Mouse (Mus musculus) forebrain, embryonic 12.5 days (tissue): ENCODE results near the gene Kbtbd3. TPM values are rescaled to one million over a fixed set of nuclear protein-coding genes. Genes with fewer than 3 reads are reported as not detected.
A peak's percentile ranks its signal among the peaks of the same experiment; 100 is the strongest.

Experiments used
- ATAC-seq: fragments of 200-750 bp; cut with Nextera tagmentation; 2 replicates; pipeline ENCODE4 v1.8.0; 2017; ENCODE audit warnings: moderate TSS enrichment; ENCODE audit not compliant: low FRiP score
- H3K27ac ChIP-seq: fragments of 300-500 bp; sonication (generic); 2 replicates; pipeline ENCODE4 v1.5.1; 2016; ENCODE audit warnings: mild to moderate bottlenecking
- H3K27me3 ChIP-seq: fragments of 300-500 bp; sonication (generic); 2 replicates; pipeline ENCODE4 v1.6.1; 2016; ENCODE audit warnings: mild to moderate bottlenecking
- H3K36me3 ChIP-seq: fragments of 300-500 bp; sonication (generic); replicated peaks from 2 replicates; pipeline ENCODE4 v1.6.1; 2016; ENCODE audit warnings: mild to moderate bottlenecking
- H3K4me1 ChIP-seq: fragments of 300-500 bp; sonication (generic); 2 replicates; pipeline ENCODE4 v1.6.1; 2016
- H3K4me2 ChIP-seq: fragments of 300-500 bp; sonication (generic); 2 replicates; pipeline ENCODE4 v1.6.1; 2016; ENCODE audit warnings: mild to moderate bottlenecking, moderate library complexity
- H3K4me3 ChIP-seq: fragments of 300-500 bp; sonication (generic); replicated peaks from 2 replicates; pipeline ENCODE4 v1.5.1; 2016; ENCODE audit warnings: mild to moderate bottlenecking
- H3K9ac ChIP-seq: fragments of 300-500 bp; sonication (generic); 2 replicates; pipeline ENCODE4 v1.6.1; 2016; ENCODE audit warnings: mild to moderate bottlenecking
- H3K9me3 ChIP-seq: fragments of 300-500 bp; sonication (generic); 2 replicates; pipeline ENCODE4 v1.6.1; 2016
- WGBS: fragments of 180-500 bp; shearing (Covaris S2); methylation state at CpG from one replicate; pipeline ENCODE4 v1.1.7; 2016; 5-methylcytosine and 5-hydroxymethylcytosine counted together
- polyA plus RNA-seq: library from polyadenylated mRNA; unstranded; fragments of >200 nt; fragmentation: Nextera tagmentation; extraction: Ambion mirVana; gene quantifications from 2 replicates; pipeline ENCODE4 v1.2.1, GENCODE M21; 2016

Kbtbd3 gene
- polyA plus RNA-seq: 8.3 and 8.9 TPM in 2 replicates

GRCm38 (mm10) chr9:4309351-4310085, at the start of gene Kbtbd3, which contains the start of gene Aasdhppt:
Kbtbd3 (plus strand) TSS chr9:4309833.
Aasdhppt (minus strand) TSS chr9:4309471.
- Histone ChIP-seq H3K4me2 (peak within 1 kb of the TSS; percentile 65), H3K4me1 (peaks cover 17% of the 10 kb centered on the region), H3K4me3 (peak within 1 kb of the TSS; percentile 64), H3K27me3 (no peaks in the 10 kb centered on the region), H3K36me3 (no peaks in the 10 kb centered on the region), H3K27ac (peak within 1 kb of the TSS; percentile 92), H3K9me3 (no peaks in the 10 kb centered on the region), H3K9ac (peak within 1 kb of the TSS; percentile 76)
- WGBS: under 1% methylated on average over 53 of the region's 53 CpGs
- peak; percentile 98 for ATAC-seq

DNA sequence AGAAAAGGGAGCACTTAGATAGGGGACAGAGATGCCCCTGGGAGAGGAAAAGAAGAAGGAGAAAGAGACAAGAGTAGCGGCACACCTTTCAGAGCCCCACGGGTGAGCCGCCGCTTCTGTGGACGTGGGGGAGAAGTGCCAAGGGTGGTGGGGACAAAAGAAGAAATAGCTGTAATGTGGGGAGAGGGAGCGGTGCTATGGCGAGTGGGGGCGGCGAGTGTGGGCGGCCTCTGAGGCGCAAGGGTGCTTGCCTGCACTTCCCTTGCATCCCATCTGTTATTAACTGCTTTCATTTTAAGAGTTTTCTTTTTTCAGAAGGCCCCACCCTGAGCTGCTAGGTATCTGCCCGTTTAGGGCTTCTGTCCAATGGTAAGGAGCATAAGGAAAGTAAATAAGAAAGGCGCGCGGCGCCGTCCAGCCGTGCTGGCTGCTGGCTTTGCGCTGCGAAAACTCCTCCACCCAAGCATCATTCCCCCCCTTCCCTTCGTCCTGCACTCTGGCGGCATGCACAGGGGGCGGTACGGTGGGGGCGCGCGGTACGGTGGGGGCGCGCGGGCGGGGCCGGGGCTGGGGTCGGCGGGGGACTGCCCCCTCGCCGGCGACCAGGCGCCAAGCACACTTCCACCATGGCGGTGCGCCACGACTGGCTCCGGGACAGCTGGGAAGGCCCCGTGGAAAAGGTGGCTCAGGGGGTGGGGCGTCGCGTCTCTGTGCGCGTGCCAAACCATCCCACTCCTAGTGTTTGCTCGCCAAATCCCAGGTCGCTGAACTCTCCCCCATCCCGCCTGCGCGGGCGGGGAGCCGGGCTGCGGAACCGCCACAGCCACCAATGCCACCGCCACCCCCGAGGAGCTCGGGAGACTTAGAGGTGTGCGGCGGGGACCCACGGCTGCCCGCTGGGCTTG, 49.5 kb upstream of the Kbtbd3 start:
- Histone ChIP-seq H3K4me1 (no peaks in the 10 kb centered on the region), H3K4me2 (no peak overlapping the region), H3K4me3 (peak overlapping the region; percentile 26), H3K27ac (no peak overlapping the region), H3K27me3 (no peaks in the 10 kb centered on the region), H3K36me3 (no peaks in the 10 kb centered on the region), H3K9me3 (peaks cover 19% of the 10 kb centered on the region), H3K9ac (no peak overlapping the region)
- peak; percentile 70 for ATAC-seq
- 53% methylated on average over 65 of the region's 65 CpGs for WGBS

GRCm38 (mm10) chr9:4260746-4261090, 48.9 kb upstream of the Kbtbd3 start:
- Histone ChIP-seq H3K4me1 (no peaks in the 10 kb centered on the region), H3K9me3 (peaks cover 19% of the 10 kb centered on the region), H3K27ac (no peak overlapping the region), H3K4me2 (no peak overlapping the region), H3K4me3 (peak overlapping the region; percentile 26), H3K27me3 (no peaks in the 10 kb centered on the region), H3K9ac (no peak overlapping the region), H3K36me3 (no peaks in the 10 kb centered on the region)
- WGBS: 57% methylated on average over 12 of the region's 12 CpGs
- ATAC-seq: no peak; the same call in 1 of the 2 replicates

DNA sequence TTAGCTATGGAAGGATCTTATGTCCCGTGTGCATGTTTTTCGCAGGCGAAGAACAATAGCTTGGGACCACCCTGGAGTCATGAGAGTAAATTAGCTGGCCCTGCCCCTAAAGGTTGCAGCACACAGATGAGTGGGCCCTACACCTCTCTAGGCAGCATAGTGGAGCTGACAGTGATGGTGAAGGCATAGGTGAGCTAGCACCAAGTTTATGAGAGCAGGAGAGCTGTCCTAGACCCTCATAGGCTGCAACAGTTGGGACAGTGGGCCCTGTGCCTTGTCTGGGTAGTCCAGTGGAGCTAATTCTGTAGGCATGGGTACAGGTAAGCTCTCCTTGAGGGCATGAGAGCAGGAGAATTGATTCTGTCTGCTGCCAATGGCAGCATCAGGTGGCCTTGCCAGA, 42.8 kb upstream of the Kbtbd3 start:
- no peak overlapping the region for H3K27ac ChIP-seq
- no peaks in the 10 kb centered on the region for H3K36me3 ChIP-seq

GRCm38 (mm10) chr9:4283850-4284249, 25.8 kb upstream of the Kbtbd3 start:
- no peaks in the 10 kb centered on the region for H3K9me3 ChIP-seq
- WGBS: 6% methylated on average over 3 of the region's 3 CpGs
- no peak overlapping the region for H3K4me2 ChIP-seq
- H3K36me3 ChIP-seq: peaks cover 3% of the 10 kb centered on the region
- H3K4me1 ChIP-seq: no peaks in the 10 kb centered on the region
- no peak overlapping the region for H3K4me3 ChIP-seq
- no peak overlapping the region for H3K27ac ChIP-seq
- no peak overlapping the region for H3K9ac ChIP-seq
- H3K27me3 ChIP-seq: no peaks in the 10 kb centered on the region
- ATAC-seq: no peak

More for the DNA sequence above, 42.8 kb upstream of the Kbtbd3 start:
- Histone ChIP-seq H3K4me1 (no peaks in the 10 kb centered on the region), H3K9me3 (no peaks in the 10 kb centered on the region), H3K4me3 (no peak overlapping the region), H3K27me3 (no peaks in the 10 kb centered on the region), H3K9ac (no peak overlapping the region), H3K4me2 (no peak overlapping the region)
- 97% methylated on average over 3 of the region's 3 CpGs for WGBS
- ATAC-seq: no peak

DNA sequence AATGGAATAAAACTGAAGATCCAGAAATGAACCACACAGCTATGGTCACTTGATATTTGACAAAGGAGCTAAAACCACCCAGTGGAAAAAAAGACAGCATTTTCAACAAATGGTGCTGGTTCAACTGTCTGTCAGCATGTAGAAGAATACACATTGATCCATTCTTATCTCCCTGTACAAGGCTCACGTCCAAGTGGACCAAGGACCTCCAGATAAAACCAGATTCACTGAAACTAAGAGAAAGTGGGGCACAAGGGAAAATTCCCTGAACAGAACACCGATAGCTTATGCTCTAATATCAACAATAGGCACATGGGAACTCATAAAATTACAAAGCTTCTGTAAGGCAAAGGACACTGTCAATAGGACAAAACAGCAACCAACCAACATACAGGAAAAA, 9.2 kb upstream of the Kbtbd3 start:
- H3K36me3 ChIP-seq: peaks cover 19% of the 10 kb centered on the region
- 100% methylated on average over 2 of the region's 2 CpGs for WGBS
- ATAC-seq: no peak

GRCm38 (mm10) chr9:4304867-4305266, 4.8 kb upstream of the Kbtbd3 start:
- no peak overlapping the region for H3K27ac ChIP-seq
- no peaks in the 10 kb centered on the region for H3K27me3 ChIP-seq
- H3K9me3 ChIP-seq: no peaks in the 10 kb centered on the region
- H3K4me3 ChIP-seq: no peak overlapping the region
- H3K4me1 ChIP-seq: peaks cover 8% of the 10 kb centered on the region
- H3K36me3 ChIP-seq: peaks cover 12% of the 10 kb centered on the region
- no peak overlapping the region for H3K9ac ChIP-seq
- 70% methylated on average over 1 of the region's 1 CpGs for WGBS
- ATAC-seq: no peak
- no peak overlapping the region for H3K4me2 ChIP-seq

More for the DNA sequence above, 9.2 kb upstream of the Kbtbd3 start:
- Histone ChIP-seq H3K9ac (no peak overlapping the region), H3K27ac (no peak overlapping the region), H3K4me2 (no peak overlapping the region), H3K4me3 (no peak overlapping the region), H3K4me1 (no peaks in the 10 kb centered on the region), H3K27me3 (no peaks in the 10 kb centered on the region), H3K9me3 (no peaks in the 10 kb centered on the region)

GRCm38 (mm10) chr9:4308628-4309350, 844 bp upstream of the Kbtbd3 start:
- WGBS: under 1% methylated on average over 36 of the region's 36 CpGs

DNA sequence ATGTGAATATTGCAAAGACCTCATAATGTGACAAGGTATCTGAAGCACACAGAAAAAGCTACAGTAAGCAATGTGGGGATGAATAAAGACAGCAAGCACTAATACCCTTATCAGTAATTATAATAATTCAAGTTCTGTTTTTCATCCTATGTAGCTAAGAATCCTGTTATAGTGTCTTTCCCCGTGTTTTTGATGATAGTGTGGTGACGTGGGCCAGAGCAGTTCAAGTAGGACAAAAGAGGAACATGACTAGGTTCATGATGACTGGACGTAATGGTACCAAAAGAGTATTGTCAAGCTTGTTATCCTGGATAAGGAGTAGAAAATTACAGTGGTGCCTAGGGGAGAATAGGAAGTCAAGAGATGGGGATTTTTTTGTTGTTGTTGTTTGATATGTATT, 1.1 kb downstream of the Kbtbd3 start:
- no peak for ATAC-seq
- H3K27me3 ChIP-seq: no peaks in the 10 kb centered on the region
- peaks cover 17% of the 10 kb centered on the region for H3K4me1 ChIP-seq
- no peaks in the 10 kb centered on the region for H3K9me3 ChIP-seq
- peak overlapping the region; percentile 64 for H3K4me3 ChIP-seq
- WGBS: 79% methylated on average over 3 of the region's 3 CpGs
- H3K36me3 ChIP-seq: no peaks in the 10 kb centered on the region; the same call in 1 of the 2 replicates
- H3K9ac ChIP-seq: peak overlapping the region; percentile 76
- H3K27ac ChIP-seq: no peak overlapping the region
- H3K4me2 ChIP-seq: peak overlapping the region; percentile 65

More at GRCm38 (mm10) chr9:4308628-4309350, 844 bp upstream of the Kbtbd3 start:
- H3K9ac ChIP-seq: peak overlapping the region; percentile 65
- ATAC-seq: peak; percentile 63; the same call in 1 of the 2 replicates
- no peaks in the 10 kb centered on the region for H3K9me3 ChIP-seq
- H3K27me3 ChIP-seq: no peaks in the 10 kb centered on the region
- no peaks in the 10 kb centered on the region for H3K36me3 ChIP-seq
- peak overlapping the region; percentile 64 for H3K4me3 ChIP-seq
- peak overlapping the region; percentile 65 for H3K4me2 ChIP-seq
- peaks cover 17% of the 10 kb centered on the region for H3K4me1 ChIP-seq
- peak overlapping the region; percentile 92 for H3K27ac ChIP-seq

DNA sequence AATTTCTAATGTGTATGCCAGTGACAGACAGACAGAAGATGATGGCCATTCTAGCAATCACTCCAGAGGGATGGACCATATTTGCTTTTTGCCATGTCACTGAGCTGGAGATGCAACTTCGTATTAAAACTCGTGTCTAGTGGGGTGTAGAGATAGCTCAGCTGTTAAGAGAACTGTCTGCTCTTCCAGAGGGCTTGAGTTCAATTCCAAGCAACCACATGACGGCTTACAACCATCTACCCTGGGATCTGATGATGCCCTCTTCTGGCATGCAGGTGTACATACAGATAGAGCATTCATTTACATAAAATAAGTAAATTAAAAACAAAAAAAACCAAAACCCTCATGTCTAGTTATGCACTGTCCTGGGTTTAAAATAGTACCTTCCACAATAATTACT, 1.5 kb downstream of the Kbtbd3 start:
- no peak overlapping the region for H3K4me2 ChIP-seq
- no peaks in the 10 kb centered on the region for H3K9me3 ChIP-seq
- no peak overlapping the region for H3K9ac ChIP-seq
- no peak for ATAC-seq
- H3K4me1 ChIP-seq: peaks cover 17% of the 10 kb centered on the region
- H3K4me3 ChIP-seq: no peak overlapping the region
- no peak overlapping the region for H3K27ac ChIP-seq
- 88% methylated on average over 3 of the region's 3 CpGs for WGBS
- no peaks in the 10 kb centered on the region for H3K27me3 ChIP-seq
- no peaks in the 10 kb centered on the region; the same call in 1 of the 2 replicates for H3K36me3 ChIP-seq

DNA sequence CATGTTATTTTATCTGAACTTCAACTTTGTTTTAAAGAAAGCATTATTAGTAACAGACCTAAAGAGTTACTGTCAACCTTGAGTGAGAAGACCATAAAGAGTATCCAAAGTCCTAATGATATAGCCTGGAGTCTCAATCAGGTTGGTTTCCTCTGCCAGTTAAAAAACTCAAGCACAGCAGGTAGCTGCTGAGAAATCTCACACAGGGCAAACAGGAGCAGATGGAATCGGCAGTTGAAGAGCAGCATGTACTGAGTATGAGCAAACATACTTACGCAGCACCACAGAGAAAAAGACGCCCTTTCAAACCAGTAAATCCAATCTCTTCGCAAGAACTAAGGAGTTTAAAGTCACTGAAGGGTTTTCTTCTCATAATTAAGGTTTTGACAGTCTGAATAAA, 4.3 kb downstream of the Kbtbd3 start:
- Histone ChIP-seq H3K27ac (no peak overlapping the region), H3K4me1 (peaks cover 9% of the 10 kb centered on the region), H3K9me3 (no peaks in the 10 kb centered on the region), H3K4me2 (no peak overlapping the region), H3K36me3 (no peaks in the 10 kb centered on the region; the same call in 1 of the 2 replicates), H3K27me3 (no peaks in the 10 kb centered on the region), H3K9ac (no peak overlapping the region), H3K4me3 (no peak overlapping the region)
- ATAC-seq: no peak
- 91% methylated on average over 4 of the region's 4 CpGs for WGBS

- Histone ChIP-seq H3K9me3 (no peaks in the 10 kb centered on the region), H3K4me2 (no peak overlapping the region), H3K27ac (no peak overlapping the region), H3K27me3 (no peaks in the 10 kb centered on the region), H3K36me3 (no peaks in the 10 kb centered on the region; the same call in 1 of the 2 replicates), H3K4me3 (no peak overlapping the region), H3K4me1 (peaks cover 3% of the 10 kb centered on the region), H3K9ac (no peak overlapping the region)
- no peak for ATAC-seq
- WGBS: 90% methylated on average over 2 of the region's 2 CpGs
These were observed 6.1 kb downstream of the Kbtbd3 start for GRCm38 (mm10) chr9:4315746-4316145.
